Mouse (Mus musculus): Measurements from ENCODE around the gene Atp1a4. TPM values are rescaled to one million over a fixed set of nuclear protein-coding genes. Genes with fewer than 3 reads are reported as not detected.
A peak's percentile ranks its signal among the peaks of the same experiment; 100 is the strongest.

Atp1a4 gene
- not detected in 2 replicates for polyA plus RNA-seq (2015; fragmentation: Nextera tagmentation; extraction: Ambion mirVana)

DNA sequence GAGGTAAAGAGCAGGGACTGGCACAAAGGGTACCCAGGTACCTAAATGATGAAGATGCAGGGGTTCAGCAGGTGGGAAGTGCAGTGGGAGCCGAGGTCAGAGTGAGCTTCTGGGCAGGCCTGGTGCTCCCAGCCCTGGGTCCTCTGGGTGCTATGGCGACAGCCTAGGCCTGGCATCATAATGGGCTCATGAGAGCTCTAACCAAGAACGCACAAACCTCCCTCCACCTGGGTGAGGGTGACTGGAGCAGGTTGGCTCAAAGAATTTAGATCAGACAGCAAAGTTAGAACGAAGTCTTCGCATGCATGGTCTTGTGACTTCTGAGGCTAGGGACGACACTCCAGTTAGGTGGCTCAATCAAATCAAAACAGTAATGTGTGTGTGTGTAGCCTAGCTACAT lies at the start of gene Atp1a4:
Gene Atp1a4 (minus strand): TSS at position 101 of the 400 bp plus-strand sequence.
- no peaks in the 10 kb centered on the region for H3K9me3 ChIP-seq
- no peaks in the 10 kb centered on the region for H3K36me3 ChIP-seq
- no peak within 1 kb of the TSS for H3K4me3 ChIP-seq (replicated peaks)
- no peak within 1 kb of the TSS for H3K9ac ChIP-seq
- no peaks in the 10 kb centered on the region for H3K4me1 ChIP-seq
- WGBS = 93% methylated on average over 6 of the region's 6 CpGs
- no peak for ATAC-seq (ENCODE audit: insufficient read depth, low FRiP score, low read depth)
- no peak within 1 kb of the TSS for H3K4me2 ChIP-seq
- H3K27me3 ChIP-seq (replicated peaks) = no peaks in the 10 kb centered on the region
- H3K27ac ChIP-seq = no peak within 1 kb of the TSS

DNA sequence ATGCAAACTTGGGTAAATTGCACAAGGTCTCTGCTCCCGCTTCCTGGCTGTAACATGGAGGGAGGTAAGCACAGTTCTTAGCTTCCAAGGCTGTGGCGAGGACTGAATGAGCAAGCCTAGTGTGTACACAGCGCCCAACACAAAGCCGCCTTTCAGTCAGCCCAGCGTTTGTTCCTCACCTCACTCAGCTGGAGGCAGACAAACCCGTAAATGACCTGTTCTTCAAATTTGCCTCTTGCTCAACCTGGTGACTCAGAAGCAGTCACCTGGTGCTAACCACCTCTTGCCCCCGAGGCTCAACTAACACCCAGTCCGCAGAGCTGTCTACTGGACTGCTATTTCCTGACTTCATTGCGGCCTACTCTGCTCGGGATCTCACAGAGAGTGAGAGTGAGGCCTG lies 49.7 kb upstream of the Atp1a4 start:
- H3K27ac ChIP-seq = peak overlapping the region; percentile 76
- no peaks in the 10 kb centered on the region for H3K9me3 ChIP-seq
- no peaks in the 10 kb centered on the region for H3K36me3 ChIP-seq
- H3K27me3 ChIP-seq (replicated peaks) = no peaks in the 10 kb centered on the region
- no peak overlapping the region for H3K4me2 ChIP-seq
- WGBS = 56% methylated on average over 10 of the region's 10 CpGs
- ATAC-seq (ENCODE audit: insufficient read depth, low FRiP score, low read depth) = peak; percentile 56
- peaks cover 10% of the 10 kb centered on the region for H3K4me1 ChIP-seq
- no peak overlapping the region for H3K4me3 ChIP-seq (replicated peaks)
- H3K9ac ChIP-seq = no peak overlapping the region

DNA sequence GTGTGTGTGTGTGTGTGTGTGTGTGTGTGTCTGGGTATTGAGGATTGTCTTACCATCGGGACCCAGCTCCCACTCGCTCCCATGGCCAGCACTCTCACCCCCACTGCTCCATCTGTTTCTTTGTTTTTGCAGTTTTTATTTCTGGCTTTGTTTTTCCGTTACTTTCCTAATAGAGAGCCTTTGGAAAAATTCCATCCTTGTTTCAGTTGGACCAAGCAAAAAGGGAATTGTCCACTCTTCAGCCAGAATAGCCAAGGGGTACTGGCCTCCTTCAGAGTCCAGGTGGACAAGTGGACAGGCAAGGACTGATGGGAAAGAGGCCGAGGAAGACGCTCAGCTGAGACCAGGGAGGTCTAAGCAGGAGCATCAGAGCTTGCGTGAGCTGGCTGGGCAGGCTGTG lies 48.7 kb upstream of the Atp1a4 start:
- Histone ChIP-seq H3K9ac (no peak overlapping the region), H3K4me2 (no peak overlapping the region), H3K27me3 (replicated peaks) (no peaks in the 10 kb centered on the region), H3K36me3 (no peaks in the 10 kb centered on the region), H3K4me3 (replicated peaks) (no peak overlapping the region), H3K9me3 (no peaks in the 10 kb centered on the region), H3K27ac (peak overlapping the region; percentile 76; the same call in 1 of the 2 replicates), H3K4me1 (peaks cover 8% of the 10 kb centered on the region)
- WGBS = 68% methylated on average over 6 of the region's 6 CpGs
- no peak for ATAC-seq (ENCODE audit: insufficient read depth, low FRiP score, low read depth)

DNA sequence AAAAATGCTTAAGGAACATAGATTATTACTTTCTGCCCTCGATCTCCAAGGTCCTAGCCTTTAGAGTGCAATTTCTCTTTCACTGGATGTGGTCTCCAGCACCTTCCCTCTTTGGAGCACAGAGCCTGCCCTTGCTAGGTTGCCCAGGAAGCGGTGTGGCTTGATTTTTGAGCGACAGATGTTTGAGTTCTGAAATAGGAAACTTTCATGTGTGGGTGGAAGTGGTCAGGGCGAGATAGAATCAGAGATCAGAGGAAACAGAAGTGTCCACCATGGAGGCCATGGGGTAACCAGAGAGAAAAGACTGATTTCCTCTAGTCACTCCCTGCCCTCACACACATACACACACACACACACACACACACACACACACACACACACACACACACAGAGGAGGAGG lies 48.0 kb upstream of the Atp1a4 start:
- Histone ChIP-seq H3K4me2 (no peak overlapping the region), H3K9me3 (no peaks in the 10 kb centered on the region), H3K27me3 (replicated peaks) (no peaks in the 10 kb centered on the region), H3K27ac (no peak overlapping the region), H3K9ac (no peak overlapping the region), H3K4me1 (peaks cover 8% of the 10 kb centered on the region), H3K36me3 (no peaks in the 10 kb centered on the region), H3K4me3 (replicated peaks) (no peak overlapping the region)
- 63% methylated on average over 4 of the region's 4 CpGs for WGBS
- ATAC-seq (ENCODE audit: insufficient read depth, low FRiP score, low read depth) = no peak

DNA sequence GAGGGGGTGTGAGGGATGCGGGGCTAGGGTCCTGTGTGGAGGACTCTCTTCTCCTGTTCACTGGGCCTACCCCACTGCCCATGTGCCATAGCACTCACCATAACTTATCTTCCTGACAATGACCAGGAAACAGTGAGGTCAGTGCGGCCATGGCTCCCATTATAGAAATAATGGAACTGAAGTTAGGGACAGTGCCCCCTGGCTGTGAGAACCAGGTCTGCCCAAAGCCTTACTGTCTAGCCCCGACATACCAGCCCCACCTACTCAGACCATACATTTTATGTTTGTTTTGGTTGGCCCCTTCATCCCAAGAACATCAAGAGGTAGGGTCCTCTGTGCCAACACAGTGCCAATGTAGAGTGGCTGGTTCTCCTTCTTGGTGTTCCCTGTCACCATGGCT lies 47.4 kb upstream of the Atp1a4 start:
- H3K27me3 ChIP-seq (replicated peaks) = no peaks in the 10 kb centered on the region
- ATAC-seq (ENCODE audit: insufficient read depth, low FRiP score, low read depth) = no peak

DNA sequence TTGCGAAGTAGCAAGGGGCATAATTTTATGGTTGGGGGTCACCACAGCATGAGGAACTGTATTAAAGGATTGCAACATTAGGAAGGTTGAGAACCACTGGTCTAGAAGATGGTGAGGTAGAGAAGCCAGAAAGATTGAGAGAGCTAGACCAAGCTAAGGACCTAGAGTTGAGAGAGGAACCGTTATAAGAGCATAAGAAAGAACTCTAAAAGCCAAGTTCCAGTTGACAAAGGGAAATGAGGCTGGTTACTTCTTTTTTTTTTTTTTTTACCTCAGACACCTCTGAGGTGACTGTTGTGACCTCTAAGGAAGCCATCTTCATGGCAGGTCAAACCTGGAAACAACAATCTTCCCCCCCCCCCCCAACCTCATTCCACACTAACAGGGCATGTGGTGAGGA lies 46.9 kb upstream of the Atp1a4 start:
- no peaks in the 10 kb centered on the region for H3K27me3 ChIP-seq (replicated peaks)
- no peak overlapping the region for H3K27ac ChIP-seq
- H3K4me1 ChIP-seq = peaks cover 6% of the 10 kb centered on the region
- H3K9ac ChIP-seq = no peak overlapping the region
- H3K36me3 ChIP-seq = no peaks in the 10 kb centered on the region
- no peaks in the 10 kb centered on the region for H3K9me3 ChIP-seq
- WGBS = 81% methylated on average over 2 of the region's 2 CpGs
- ATAC-seq (ENCODE audit: insufficient read depth, low FRiP score, low read depth) = no peak
- no peak overlapping the region for H3K4me2 ChIP-seq
- H3K4me3 ChIP-seq (replicated peaks) = no peak overlapping the region

More for the DNA sequence above, 47.4 kb upstream of the Atp1a4 start:
- Histone ChIP-seq H3K4me1 (peaks cover 8% of the 10 kb centered on the region), H3K9ac (no peak overlapping the region), H3K9me3 (no peaks in the 10 kb centered on the region), H3K36me3 (no peaks in the 10 kb centered on the region), H3K4me2 (no peak overlapping the region), H3K4me3 (replicated peaks) (no peak overlapping the region), H3K27ac (no peak overlapping the region)
- WGBS = 73% methylated on average over 3 of the region's 3 CpGs

DNA sequence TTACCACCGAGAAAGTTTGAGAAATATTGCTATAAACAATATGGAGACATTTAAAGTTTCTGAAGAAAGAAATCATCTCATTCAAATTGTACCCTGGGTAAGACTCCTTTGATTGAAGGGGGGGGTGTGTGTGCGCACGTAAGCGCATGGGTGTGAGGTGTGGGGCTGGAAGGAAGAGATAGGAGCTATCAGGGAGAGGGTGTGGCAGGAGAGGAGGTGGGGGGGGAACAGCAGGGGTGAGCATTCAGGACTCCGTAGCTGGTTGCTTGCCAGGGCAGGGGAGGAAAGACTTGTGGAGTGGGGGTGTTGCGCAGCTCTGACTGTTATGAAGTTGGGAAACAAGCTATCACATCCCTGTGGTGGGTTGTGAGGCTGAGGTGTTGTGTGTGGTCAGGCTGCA lies 46.2 kb upstream of the Atp1a4 start:
- no peaks in the 10 kb centered on the region for H3K27me3 ChIP-seq (replicated peaks)
- no peak overlapping the region for H3K4me2 ChIP-seq
- H3K9ac ChIP-seq = no peak overlapping the region
- no peaks in the 10 kb centered on the region for H3K36me3 ChIP-seq
- H3K27ac ChIP-seq = no peak overlapping the region
- H3K9me3 ChIP-seq = no peaks in the 10 kb centered on the region
- peak; percentile 23; the same call in 1 of the 2 replicates for ATAC-seq (ENCODE audit: insufficient read depth, low FRiP score, low read depth)
- 56% methylated on average over 6 of the region's 6 CpGs for WGBS
- no peak overlapping the region for H3K4me3 ChIP-seq (replicated peaks)
- H3K4me1 ChIP-seq = peaks cover 5% of the 10 kb centered on the region; the same call in 1 of the 2 replicates

DNA sequence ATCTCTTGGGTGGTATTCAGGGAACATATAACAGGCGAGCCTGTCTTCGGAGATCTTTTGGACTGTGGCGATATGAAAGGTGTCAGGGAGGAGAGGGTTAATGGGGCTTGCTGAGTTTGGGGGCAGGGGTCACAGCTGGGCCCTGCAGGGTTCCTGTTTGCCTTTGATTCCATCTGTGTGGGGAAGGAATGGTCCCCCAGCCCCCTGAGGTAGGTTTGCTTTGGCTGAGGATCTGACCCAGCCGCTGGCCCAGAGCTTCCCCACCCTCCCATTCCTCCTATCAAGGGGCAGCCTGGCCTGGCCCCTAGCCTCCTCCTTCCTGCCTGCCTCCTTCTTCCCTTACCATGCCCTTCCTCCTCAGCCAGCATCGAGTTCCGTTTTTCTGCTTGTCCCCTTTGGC lies 44.6 kb upstream of the Atp1a4 start:
- 36% methylated on average over 6 of the region's 6 CpGs for WGBS
- ATAC-seq (ENCODE audit: insufficient read depth, low FRiP score, low read depth) = no peak
- H3K27me3 ChIP-seq (replicated peaks) = no peaks in the 10 kb centered on the region
- no peak overlapping the region for H3K4me2 ChIP-seq
- H3K9ac ChIP-seq = no peak overlapping the region
- H3K4me1 ChIP-seq = peaks cover 6% of the 10 kb centered on the region; the same call in 1 of the 2 replicates
- no peak overlapping the region for H3K27ac ChIP-seq
- H3K36me3 ChIP-seq = no peaks in the 10 kb centered on the region
- no peak overlapping the region for H3K4me3 ChIP-seq (replicated peaks)
- no peaks in the 10 kb centered on the region for H3K9me3 ChIP-seq

DNA sequence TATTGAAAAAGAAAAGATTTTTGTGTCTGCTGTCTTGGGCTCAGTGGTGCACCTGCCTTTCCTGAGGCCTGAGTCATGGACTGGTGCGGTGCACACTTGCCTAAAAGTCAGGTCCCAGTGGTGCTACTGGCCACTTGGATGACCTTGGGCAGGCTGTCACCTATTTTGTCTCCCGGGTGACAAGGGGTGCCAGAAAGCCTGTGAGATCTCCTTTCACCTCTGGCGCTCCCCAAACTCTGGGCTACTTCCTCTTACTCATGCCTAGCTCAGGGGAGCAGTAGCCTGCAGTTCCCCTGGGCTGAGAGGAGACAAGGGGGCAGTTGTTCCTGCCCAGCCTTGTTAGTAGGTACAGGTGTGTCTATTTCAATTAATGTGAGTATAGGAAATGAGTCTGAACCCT lies 44.1 kb upstream of the Atp1a4 start:
- H3K4me2 ChIP-seq = no peak overlapping the region
- H3K27me3 ChIP-seq (replicated peaks) = no peaks in the 10 kb centered on the region
- no peak overlapping the region for H3K27ac ChIP-seq
- WGBS = 64% methylated on average over 3 of the region's 3 CpGs
- H3K9ac ChIP-seq = no peak overlapping the region
- no peaks in the 10 kb centered on the region for H3K36me3 ChIP-seq
- H3K4me3 ChIP-seq (replicated peaks) = no peak overlapping the region
- peaks cover 11% of the 10 kb centered on the region; the same call in 1 of the 2 replicates for H3K4me1 ChIP-seq
- no peaks in the 10 kb centered on the region for H3K9me3 ChIP-seq
- ATAC-seq (ENCODE audit: insufficient read depth, low FRiP score, low read depth) = no peak

DNA sequence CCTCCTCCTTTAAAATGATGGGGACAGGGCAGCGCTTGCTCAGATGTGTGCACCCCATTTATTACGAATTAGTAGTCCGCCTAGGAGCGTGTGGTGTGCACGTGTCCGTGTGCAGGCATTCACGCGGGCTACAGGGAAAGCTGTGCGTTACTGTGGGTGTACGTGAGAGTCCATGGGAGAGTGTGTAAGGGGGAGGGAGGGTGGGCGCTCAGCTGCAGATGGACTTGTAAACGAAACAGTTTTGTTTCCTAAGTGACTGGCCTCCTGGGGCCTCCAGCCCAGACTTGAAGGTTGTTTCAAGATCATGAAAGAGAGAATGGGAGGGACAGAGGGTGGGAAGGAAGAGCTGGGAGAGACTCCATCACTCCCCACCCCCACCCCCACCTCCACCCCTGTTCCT lies 43.0 kb upstream of the Atp1a4 start:
- Histone ChIP-seq H3K9me3 (no peaks in the 10 kb centered on the region), H3K4me1 (peaks cover 20% of the 10 kb centered on the region), H3K4me3 (replicated peaks) (no peak overlapping the region), H3K9ac (no peak overlapping the region), H3K36me3 (no peaks in the 10 kb centered on the region), H3K27ac (no peak overlapping the region), H3K4me2 (no peak overlapping the region), H3K27me3 (replicated peaks) (no peaks in the 10 kb centered on the region)
- no peak for ATAC-seq (ENCODE audit: insufficient read depth, low FRiP score, low read depth)
- WGBS = 41% methylated on average over 12 of the region's 12 CpGs

DNA sequence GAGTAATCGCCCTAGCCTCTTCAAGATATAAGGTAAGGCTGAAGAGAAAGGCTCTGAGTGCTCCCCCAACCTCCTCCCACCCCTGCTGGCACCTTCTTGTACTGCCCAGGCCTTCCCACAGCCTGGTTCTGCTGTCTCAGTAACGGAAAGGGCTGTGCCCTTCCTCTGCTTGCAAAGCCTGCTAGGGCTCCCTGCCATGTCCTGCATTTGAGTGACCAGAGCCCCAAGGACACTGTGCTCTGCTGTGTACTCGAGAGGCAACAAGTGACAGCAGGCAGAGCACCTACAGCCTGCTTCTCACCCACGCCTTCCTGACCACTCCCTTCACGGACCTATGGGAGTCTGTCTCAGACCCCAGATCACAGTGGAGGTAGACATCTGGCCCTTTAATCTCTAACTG lies 42.0 kb upstream of the Atp1a4 start:
- H3K9ac ChIP-seq = no peak overlapping the region
- no peak for ATAC-seq (ENCODE audit: insufficient read depth, low FRiP score, low read depth)

DNA sequence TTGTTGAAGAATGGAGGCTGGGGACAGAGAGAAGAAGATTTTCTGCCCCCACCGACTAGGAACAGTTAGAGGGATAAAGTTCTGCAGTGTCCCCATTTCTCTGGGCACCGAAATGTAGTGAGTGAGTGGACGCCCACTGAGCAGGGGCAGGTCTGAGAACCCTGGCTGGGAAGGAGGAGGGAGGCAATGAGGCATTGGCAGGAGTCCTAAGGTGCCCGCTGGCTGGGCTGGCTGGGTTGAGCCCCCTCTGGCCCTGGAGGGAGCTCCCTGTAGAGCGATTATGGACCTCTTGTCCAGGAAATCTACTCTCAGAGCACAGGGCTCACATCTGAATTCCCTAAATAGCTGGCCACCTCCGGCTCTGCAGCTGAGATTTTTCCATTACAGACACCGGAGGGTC lies 41.3 kb upstream of the Atp1a4 start:
- H3K27me3 ChIP-seq (replicated peaks) = no peaks in the 10 kb centered on the region
- no peak for ATAC-seq (ENCODE audit: insufficient read depth, low FRiP score, low read depth)
- WGBS = 72% methylated on average over 7 of the region's 7 CpGs
- no peak overlapping the region for H3K27ac ChIP-seq
- H3K36me3 ChIP-seq = no peaks in the 10 kb centered on the region
- H3K9ac ChIP-seq = no peak overlapping the region
- H3K4me2 ChIP-seq = no peak overlapping the region
- H3K4me3 ChIP-seq (replicated peaks) = no peak overlapping the region
- H3K9me3 ChIP-seq = no peaks in the 10 kb centered on the region
- peaks cover 28% of the 10 kb centered on the region for H3K4me1 ChIP-seq

More for the DNA sequence above, 42.0 kb upstream of the Atp1a4 start:
- Histone ChIP-seq H3K9me3 (no peaks in the 10 kb centered on the region), H3K4me1 (peaks cover 28% of the 10 kb centered on the region), H3K4me3 (replicated peaks) (no peak overlapping the region), H3K36me3 (no peaks in the 10 kb centered on the region), H3K27ac (no peak overlapping the region), H3K4me2 (no peak overlapping the region), H3K27me3 (replicated peaks) (no peaks in the 10 kb centered on the region)
- WGBS = 70% methylated on average over 5 of the region's 5 CpGs

Measured in stomach, embryonic 15.5 days (tissue).